Mouse (Mus musculus): ENCODE results near the gene Egr2. TPM values are rescaled to one million over a fixed set of nuclear protein-coding genes. Genes with fewer than 3 reads are reported as not detected.

The Egr2 gene
- total RNA-seq, 2 experiments from 2014 or later: 0.39 to 0.61 TPM

GRCm38 (mm10) chr10:67585873-67586610, 50.8 kb downstream of the Egr2 start:
- DNase-seq (ENCODE audit: low spot score): no peak
- intact Hi-C loops (cut with DNase I): no loop called here

Other genes starting within 250 kb of the Egr2 start
- gene Ado, start 13.5 kb downstream of the Egr2 start, total RNA-seq (2021): 10 to 100 TPM; 17.5 to 18.7 TPM